Mouse (Mus musculus): Measurements from ENCODE around the gene Sh2d3c. TPM values are rescaled to one million over a fixed set of nuclear protein-coding genes. Genes with fewer than 3 reads are reported as not detected.

Gene Sh2d3c
- total RNA-seq, 2 experiments from 2014 or later, result 11.2 to 14.3 TPM

DNA sequence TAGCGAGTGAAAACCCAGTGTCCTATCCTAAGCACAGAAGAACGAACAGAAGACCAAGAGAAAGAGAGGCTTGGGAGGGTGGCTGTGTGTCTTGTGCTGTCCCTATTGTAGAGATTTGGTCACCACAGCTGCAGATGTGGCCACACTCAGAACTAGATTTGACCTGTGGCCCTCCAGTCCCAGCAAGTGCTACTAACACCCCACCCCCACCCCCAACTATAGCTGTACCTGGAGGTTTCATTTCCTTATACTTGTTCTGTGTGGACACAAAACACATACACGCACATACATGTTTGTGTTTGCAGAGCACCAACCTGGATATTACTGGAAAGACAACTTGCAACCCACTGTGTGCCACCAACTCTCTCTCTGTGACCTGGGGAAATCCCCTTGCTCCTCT lies 802 bp upstream of the Sh2d3c start:
- ATAC-seq (replicated peaks; ENCODE audit: poor library complexity, severe bottlenecking), result no peak

DNA sequence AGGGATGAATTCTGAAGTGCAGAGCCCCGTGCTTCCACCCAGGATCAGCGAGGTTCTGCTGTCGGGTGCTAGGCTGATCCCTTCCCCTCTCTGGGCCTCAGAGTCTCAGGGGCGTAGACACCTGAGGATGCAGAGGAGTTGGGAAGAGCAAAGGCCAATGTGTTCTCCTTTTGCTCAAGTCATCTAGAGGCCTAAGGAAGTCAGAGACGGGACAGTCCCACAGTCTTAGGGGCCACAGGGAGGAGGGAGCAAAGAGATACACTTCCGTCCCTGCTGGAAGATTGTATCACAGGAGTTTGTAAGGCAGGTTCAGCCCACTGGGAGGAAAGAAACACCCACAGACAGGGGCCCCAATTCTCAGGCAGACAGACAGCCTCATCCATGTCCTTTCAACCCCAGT lies 1.2 kb downstream of the Sh2d3c start:
- peak; percentile 32 for ATAC-seq (replicated peaks; ENCODE audit: poor library complexity, severe bottlenecking)

DNA sequence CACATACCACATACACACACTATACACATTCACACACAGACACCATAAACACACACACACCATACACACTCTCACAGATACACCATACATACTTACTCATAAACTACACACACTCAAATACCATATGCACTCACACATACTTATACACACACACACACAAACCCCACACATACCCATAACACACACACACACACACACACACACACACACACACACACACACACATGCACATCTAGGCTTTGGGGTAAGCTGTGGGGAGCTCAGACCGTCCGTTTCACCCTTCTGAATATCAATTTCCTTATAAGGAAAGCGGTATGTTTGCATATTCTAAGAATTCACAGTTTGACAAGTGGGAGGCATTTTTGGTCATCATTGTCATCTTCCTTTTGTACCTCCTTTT lies 1.7 kb downstream of the Sh2d3c start:
- no peak for ATAC-seq (replicated peaks; ENCODE audit: poor library complexity, severe bottlenecking)

DNA sequence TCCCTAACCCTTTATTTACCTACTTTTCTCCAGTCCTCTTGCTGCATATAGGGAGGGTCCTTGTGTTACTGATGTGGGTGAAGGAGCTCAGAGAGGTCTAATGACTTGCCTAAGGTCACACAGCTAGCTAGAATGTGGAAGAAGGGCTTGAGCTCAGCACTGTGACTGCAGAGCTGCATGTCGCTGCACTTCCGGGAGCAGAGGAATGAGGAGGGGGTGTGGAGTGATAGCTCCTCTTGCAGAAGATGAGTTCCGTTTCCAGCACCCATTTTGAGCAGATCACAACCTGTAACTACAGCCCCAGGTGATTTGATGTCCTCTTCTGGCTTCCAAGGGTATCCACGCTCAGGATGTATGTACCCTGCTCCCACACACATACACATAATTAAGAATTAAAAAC lies 3.3 kb downstream of the Sh2d3c start:
- no peak for ATAC-seq (replicated peaks; ENCODE audit: poor library complexity, severe bottlenecking)

- no peak for ATAC-seq (replicated peaks; ENCODE audit: poor library complexity, severe bottlenecking)
Measured at GRCm38 (mm10) chr2:32724832-32725790, 4.3 kb downstream of the Sh2d3c start.

- ATAC-seq (replicated peaks; ENCODE audit: poor library complexity, severe bottlenecking), result peak; percentile 99
Measured at GRCm38 (mm10) chr2:32727435-32727834, 6.6 kb downstream of the Sh2d3c start.

DNA sequence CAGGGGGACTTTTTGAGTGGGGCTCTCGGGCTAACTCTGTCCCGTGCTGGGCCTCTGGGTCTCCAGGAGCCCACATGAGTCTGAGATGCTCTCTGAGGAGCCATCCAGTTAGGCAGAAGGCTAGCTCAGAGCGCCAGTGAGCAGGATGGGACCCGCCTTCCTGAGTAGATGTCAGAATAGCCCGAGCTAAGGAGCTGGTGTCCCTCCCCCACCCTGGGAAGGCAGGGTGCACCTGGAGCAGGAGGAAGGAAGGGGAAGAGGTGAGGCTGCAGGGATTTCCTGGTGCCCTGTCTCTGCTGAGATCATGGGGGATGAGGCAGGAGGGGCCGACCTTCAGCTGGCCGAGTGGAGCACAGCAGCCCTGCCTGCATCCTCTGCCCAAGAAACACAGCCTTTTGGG lies 7.6 kb downstream of the Sh2d3c start:
- no peak for ATAC-seq (replicated peaks; ENCODE audit: poor library complexity, severe bottlenecking)

DNA sequence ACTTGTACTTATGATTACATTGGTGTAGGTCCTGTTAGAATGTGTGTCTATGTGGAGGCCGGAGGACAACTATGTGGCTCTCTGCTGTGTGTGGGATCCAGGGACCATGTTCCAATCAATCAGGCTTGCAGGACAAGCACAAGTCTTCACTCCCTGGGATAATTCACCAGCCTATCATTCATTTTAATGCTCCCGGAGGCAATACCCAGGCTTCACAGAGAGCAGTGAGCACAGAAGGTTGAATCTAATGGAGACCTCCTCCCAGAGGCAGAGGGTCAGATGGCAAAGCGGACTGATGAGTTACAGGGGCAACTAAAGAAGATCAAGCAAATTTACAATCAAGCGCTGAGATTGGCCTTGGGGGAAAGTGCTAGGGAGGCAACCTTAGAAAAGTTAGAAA lies 8.7 kb downstream of the Sh2d3c start:
- no peak for ATAC-seq (replicated peaks; ENCODE audit: poor library complexity, severe bottlenecking)

DNA sequence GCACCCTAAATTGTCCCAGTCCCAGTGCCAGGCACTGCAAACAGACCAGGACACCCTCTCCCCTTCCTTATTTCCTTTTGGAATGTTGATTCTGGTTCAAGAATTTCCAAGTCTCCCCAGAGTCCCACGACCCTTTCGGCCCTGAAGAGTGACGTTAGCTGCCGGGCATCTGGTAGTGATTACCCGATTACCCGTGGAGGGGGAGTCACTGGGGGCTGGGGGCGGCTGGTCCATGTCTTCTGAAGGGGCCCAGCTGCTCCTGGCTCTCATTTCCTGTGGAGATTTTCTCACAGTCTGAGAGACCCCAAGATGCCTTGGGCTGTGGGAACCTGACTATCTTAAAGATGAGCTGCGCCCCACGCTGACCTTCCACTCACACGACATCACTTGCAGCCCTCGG lies 10.0 kb downstream of the Sh2d3c start:
- ATAC-seq (replicated peaks; ENCODE audit: poor library complexity, severe bottlenecking), result no peak

GRCm38 (mm10) chr2:32731911-32732310 lies 11.1 kb downstream of the Sh2d3c start:
- no peak for ATAC-seq (replicated peaks; ENCODE audit: poor library complexity, severe bottlenecking)

- no peak for ATAC-seq (replicated peaks; ENCODE audit: poor library complexity, severe bottlenecking)
Measured at GRCm38 (mm10) chr2:32732695-32733094, 11.8 kb downstream of the Sh2d3c start.

DNA sequence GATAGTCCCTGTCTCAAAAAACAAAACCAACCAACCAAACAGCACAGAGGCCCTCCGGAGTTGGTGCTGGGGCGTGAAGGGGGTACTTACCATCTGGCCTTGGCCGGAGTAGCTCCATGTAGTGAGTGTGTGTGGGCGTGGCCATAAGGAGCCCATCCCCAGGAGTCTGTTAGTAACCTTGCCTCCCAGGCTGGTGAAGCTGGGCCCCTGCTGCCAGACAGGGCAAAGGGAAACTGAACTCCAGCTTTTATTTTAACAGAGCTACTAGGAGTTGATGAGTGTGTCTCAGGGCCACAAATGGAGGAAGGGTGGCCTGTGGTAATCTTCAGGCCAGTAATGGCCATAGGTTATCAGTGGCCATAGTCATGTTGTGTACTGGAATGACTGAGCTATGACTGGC lies 13.6 kb downstream of the Sh2d3c start:
- no peak for ATAC-seq (replicated peaks; ENCODE audit: poor library complexity, severe bottlenecking)

DNA sequence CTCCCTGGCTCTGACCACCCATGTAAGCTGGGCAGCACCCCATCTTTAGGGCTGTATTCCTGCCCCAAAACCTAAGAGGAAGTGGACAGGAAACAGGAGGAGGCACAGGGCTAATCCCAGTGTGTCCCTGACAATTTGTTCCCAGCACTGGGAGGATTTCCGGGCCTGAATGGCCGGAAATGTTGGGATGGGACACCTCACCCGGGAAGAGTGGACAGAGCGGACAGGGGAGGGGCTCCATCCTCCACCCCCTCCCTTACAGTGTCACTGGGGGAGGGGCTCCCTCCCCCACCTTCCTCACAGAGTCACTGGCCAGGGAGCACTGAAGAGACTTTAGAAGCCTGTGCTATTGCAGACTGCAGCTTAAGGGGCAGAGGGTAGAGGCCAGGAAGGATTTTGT lies 14.1 kb downstream of the Sh2d3c start:
- no peak for ATAC-seq (replicated peaks; ENCODE audit: poor library complexity, severe bottlenecking)

- ATAC-seq (replicated peaks; ENCODE audit: poor library complexity, severe bottlenecking), result no peak
Measured at GRCm38 (mm10) chr2:32736306-32736829, 15.5 kb downstream of the Sh2d3c start.

GRCm38 (mm10) chr2:32737008-32737407 lies 16.2 kb downstream of the Sh2d3c start:
- ATAC-seq (replicated peaks; ENCODE audit: poor library complexity, severe bottlenecking), result peak; percentile 58

GRCm38 (mm10) chr2:32739311-32739710 lies 18.5 kb downstream of the Sh2d3c start:
- ATAC-seq (replicated peaks; ENCODE audit: poor library complexity, severe bottlenecking), result no peak

DNA sequence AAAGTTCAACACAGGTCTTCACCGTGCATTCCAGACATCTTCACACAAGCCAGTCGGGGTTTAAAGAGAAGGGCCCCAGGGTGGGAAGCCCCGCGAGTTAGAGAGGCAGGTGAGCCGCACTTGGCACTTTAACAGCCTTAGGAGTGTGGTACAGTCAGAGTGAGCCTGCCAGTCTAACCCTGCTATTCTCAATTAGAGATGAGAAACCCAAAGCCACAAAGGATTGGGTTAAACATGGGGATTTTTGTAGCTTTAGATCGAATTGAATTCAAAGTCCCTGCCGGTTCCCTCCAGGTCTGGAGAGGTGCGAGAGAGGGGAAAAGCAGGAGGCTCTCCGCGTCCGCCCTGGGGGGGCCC lies 20.0 kb downstream of the Sh2d3c start, which contains the start of gene 6330409D20Rik:
TSS of gene 6330409D20Rik (minus strand) at position 101 of the 357 bp plus-strand sequence.
- no peak for ATAC-seq (replicated peaks; ENCODE audit: poor library complexity, severe bottlenecking)

- no peak for ATAC-seq (replicated peaks; ENCODE audit: poor library complexity, severe bottlenecking)
Measured at GRCm38 (mm10) chr2:32741273-32742172, 20.7 kb downstream of the Sh2d3c start.

DNA sequence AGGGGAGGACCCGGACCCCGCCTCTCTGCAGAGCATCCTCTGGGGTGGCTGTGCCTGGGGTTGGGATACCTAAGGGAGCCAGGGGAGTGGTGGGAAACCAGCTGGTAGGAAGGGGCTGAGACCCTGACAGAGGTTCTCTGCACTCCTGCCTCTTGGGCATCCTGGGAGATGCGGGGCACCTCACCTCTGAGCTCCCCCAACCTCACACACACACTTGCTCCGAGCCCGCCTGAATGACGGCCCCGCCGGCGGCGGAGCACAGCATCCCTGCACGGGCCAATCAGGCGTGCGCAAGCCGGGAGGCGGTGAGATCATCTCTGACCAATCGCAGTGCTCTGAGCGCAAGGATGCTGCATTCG lies 21.3 kb downstream of the Sh2d3c start:
- no peak for ATAC-seq (replicated peaks; ENCODE audit: poor library complexity, severe bottlenecking)

DNA sequence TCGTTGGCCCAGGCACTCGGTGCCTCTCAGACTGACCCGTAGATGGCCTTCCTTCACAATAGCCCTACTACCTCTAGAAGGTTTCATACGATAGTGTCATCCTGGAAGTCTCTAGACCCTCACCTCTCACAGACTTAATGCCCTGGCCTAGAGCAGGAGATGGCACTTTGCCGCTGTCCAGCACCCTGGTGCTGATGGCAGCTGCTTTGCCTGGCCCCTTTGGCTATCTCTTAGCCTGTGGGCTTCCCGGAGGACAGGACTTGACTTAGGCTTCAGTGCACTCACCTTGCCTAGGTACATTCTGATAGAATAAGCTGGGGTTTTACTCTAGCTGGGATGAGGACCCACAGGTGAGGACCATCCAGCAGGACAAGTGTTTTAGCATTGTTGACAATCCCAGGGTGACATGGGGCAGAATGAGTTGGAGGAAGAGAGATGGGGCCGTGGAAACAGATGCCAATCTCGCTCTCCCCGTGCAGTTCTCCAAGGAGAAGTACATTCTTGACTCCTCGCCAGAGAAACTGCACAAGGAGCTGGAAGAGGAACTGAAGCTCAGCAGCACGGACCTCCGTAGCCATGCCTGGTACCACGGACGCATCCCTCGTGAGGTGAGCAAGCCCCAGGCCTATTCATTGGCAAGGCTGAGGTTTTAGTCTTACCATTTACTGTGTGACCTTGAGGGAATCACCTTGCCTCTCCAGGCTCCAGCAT lies 23.6 kb downstream of the Sh2d3c start:
- peak; percentile 53; the same call in 1 of the 2 replicates for ATAC-seq (replicated peaks; ENCODE audit: poor library complexity, severe bottlenecking)
